Mouse (Mus musculus): ENCODE measurements around the gene Cldn9. TPM values are rescaled to one million over a fixed set of nuclear protein-coding genes. Genes with fewer than 3 reads are reported as not detected.

Cldn9 gene
- polyA plus RNA-seq, 1 experiment from 2014 or later: 1.3 TPM

- Histone ChIP-seq H3K4me3 (ENCODE audit: low read depth, low read length) (no peak overlapping the region), H3K9ac (ENCODE audit: low read length) (no peak overlapping the region), H3K4me1 (replicated peaks; ENCODE audit: control insufficient read depth, insufficient read depth, low read length) (no peaks in the 10 kb centered on the region; the same call in 1 of the 2 replicates), H3K36me3 (ENCODE audit: control insufficient read depth, insufficient read depth, low read length) (peaks cover 43% of the 10 kb centered on the region), H3K4me2 (ENCODE audit: low read length) (no peak overlapping the region), H3K27me3 (replicated peaks; ENCODE audit: control insufficient read depth, insufficient read depth, low read length) (peaks cover 20% of the 10 kb centered on the region), H3K9me3 (ENCODE audit: control insufficient read depth, low read length) (no peaks in the 10 kb centered on the region), H3K27ac (ENCODE audit: low read depth) (no peak overlapping the region)
- DNase-seq (ENCODE audit: low spot score) (no peak), ATAC-seq (replicated peaks; ENCODE audit: low FRiP score, low TSS enrichment, low read depth) (no peak)
- 80% methylated on average over 14 of the region's 14 CpGs for WGBS
Observed at GRCm38 (mm10) chr17:23665511-23665910, 18.3 kb downstream of the Cldn9 start.

GRCm38 (mm10) chr17:23664556-23665021 lies 19.2 kb downstream of the Cldn9 start:
- Histone ChIP-seq H3K4me1 (replicated peaks; ENCODE audit: control insufficient read depth, insufficient read depth, low read length) (no peaks in the 10 kb centered on the region; the same call in 1 of the 2 replicates), H3K27me3 (replicated peaks; ENCODE audit: control insufficient read depth, insufficient read depth, low read length) (peaks cover 29% of the 10 kb centered on the region), H3K27ac (ENCODE audit: low read depth) (no peak overlapping the region), H3K4me3 (ENCODE audit: low read depth, low read length) (no peak overlapping the region), H3K9ac (ENCODE audit: low read length) (no peak overlapping the region), H3K36me3 (ENCODE audit: control insufficient read depth, insufficient read depth, low read length) (peaks cover 35% of the 10 kb centered on the region), H3K9me3 (ENCODE audit: control insufficient read depth, low read length) (no peaks in the 10 kb centered on the region), H3K4me2 (ENCODE audit: low read length) (no peak overlapping the region)
- 13% methylated on average over 5 of the region's 5 CpGs for WGBS
- ATAC-seq (replicated peaks; ENCODE audit: low FRiP score, low TSS enrichment, low read depth) (peak; percentile 57), DNase-seq (ENCODE audit: low spot score) (peak; percentile 66)

- Histone ChIP-seq H3K4me2 (ENCODE audit: low read length) (no peak overlapping the region), H3K27ac (ENCODE audit: low read depth) (no peak overlapping the region), H3K9me3 (ENCODE audit: control insufficient read depth, low read length) (no peaks in the 10 kb centered on the region), H3K9ac (ENCODE audit: low read length) (no peak overlapping the region), H3K36me3 (ENCODE audit: control insufficient read depth, insufficient read depth, low read length) (peaks cover 5% of the 10 kb centered on the region), H3K27me3 (replicated peaks; ENCODE audit: control insufficient read depth, insufficient read depth, low read length) (peaks cover 33% of the 10 kb centered on the region), H3K4me1 (replicated peaks; ENCODE audit: control insufficient read depth, insufficient read depth, low read length) (no peaks in the 10 kb centered on the region; the same call in 1 of the 2 replicates), H3K4me3 (ENCODE audit: low read depth, low read length) (no peak overlapping the region)
- no peak for DNase-seq (ENCODE audit: low spot score)
- no peak for ATAC-seq (replicated peaks; ENCODE audit: low FRiP score, low TSS enrichment, low read depth)
- WGBS: 3% methylated on average over 9 of the region's 9 CpGs
Observed at GRCm38 (mm10) chr17:23661526-23661925, 22.3 kb downstream of the Cldn9 start.

- no peak overlapping the region for H3K27ac ChIP-seq (ENCODE audit: low read depth)
- peaks cover 33% of the 10 kb centered on the region for H3K27me3 ChIP-seq (replicated peaks; ENCODE audit: control insufficient read depth, insufficient read depth, low read length)
- H3K9me3 ChIP-seq (ENCODE audit: control insufficient read depth, low read length): no peaks in the 10 kb centered on the region
- ATAC-seq (replicated peaks; ENCODE audit: low FRiP score, low TSS enrichment, low read depth) (peak; percentile 12; the same call in 1 of the 2 replicates), DNase-seq (ENCODE audit: low spot score) (no peak)
- no peaks in the 10 kb centered on the region; the same call in 1 of the 2 replicates for H3K4me1 ChIP-seq (replicated peaks; ENCODE audit: control insufficient read depth, insufficient read depth, low read length)
- peak overlapping the region; percentile 27; the same call in 1 of the 2 replicates for H3K4me3 ChIP-seq (ENCODE audit: low read depth, low read length)
- H3K36me3 ChIP-seq (ENCODE audit: control insufficient read depth, insufficient read depth, low read length): no peaks in the 10 kb centered on the region
- no peak overlapping the region for H3K9ac ChIP-seq (ENCODE audit: low read length)
- 1% methylated on average over 14 of the region's 14 CpGs for WGBS
- peak overlapping the region; percentile 41 for H3K4me2 ChIP-seq (ENCODE audit: low read length)
Observed at GRCm38 (mm10) chr17:23660876-23661200, 23.0 kb downstream of the Cldn9 start.

GRCm38 (mm10) chr17:23660117-23660875 lies 23.5 kb downstream of the Cldn9 start, which contains the start of gene Bicdl2:
Gene Bicdl2, plus strand, starts transcription at chr17:23660506.
- DNase-seq (ENCODE audit: low spot score): peak; percentile 91

GRCm38 (mm10) chr17:23658450-23658849 lies 25.4 kb downstream of the Cldn9 start:
- no peak for ATAC-seq (replicated peaks; ENCODE audit: low FRiP score, low TSS enrichment, low read depth)
- WGBS: 88% methylated on average over 3 of the region's 3 CpGs

More at GRCm38 (mm10) chr17:23660117-23660875, 23.5 kb downstream of the Cldn9 start, which contains the start of gene Bicdl2:
- 3% methylated on average over 27 of the region's 27 CpGs for WGBS
- no peak within 1 kb of the TSS for H3K9ac ChIP-seq (ENCODE audit: low read length)
- peak within 1 kb of the TSS; percentile 41 for H3K4me2 ChIP-seq (ENCODE audit: low read length)
- H3K36me3 ChIP-seq (ENCODE audit: control insufficient read depth, insufficient read depth, low read length): no peaks in the 10 kb centered on the region
- ATAC-seq (replicated peaks; ENCODE audit: low FRiP score, low TSS enrichment, low read depth): peak; percentile 59
- no peaks in the 10 kb centered on the region; the same call in 1 of the 2 replicates for H3K4me1 ChIP-seq (replicated peaks; ENCODE audit: control insufficient read depth, insufficient read depth, low read length)
- no peak within 1 kb of the TSS for H3K27ac ChIP-seq (ENCODE audit: low read depth)
- no peaks in the 10 kb centered on the region for H3K9me3 ChIP-seq (ENCODE audit: control insufficient read depth, low read length)
- peaks cover 33% of the 10 kb centered on the region for H3K27me3 ChIP-seq (replicated peaks; ENCODE audit: control insufficient read depth, insufficient read depth, low read length)
- H3K4me3 ChIP-seq (ENCODE audit: low read depth, low read length): peak within 1 kb of the TSS; percentile 27

GRCm38 (mm10) chr17:23654410-23654809 lies 29.4 kb downstream of the Cldn9 start:
- Histone ChIP-seq H3K27me3 (replicated peaks; ENCODE audit: control insufficient read depth, insufficient read depth, low read length) (peaks cover 2% of the 10 kb centered on the region; the same call in 1 of the 2 replicates), H3K9ac (ENCODE audit: low read length) (no peak overlapping the region), H3K4me3 (ENCODE audit: low read depth, low read length) (no peak overlapping the region), H3K4me2 (ENCODE audit: low read length) (no peak overlapping the region), H3K27ac (ENCODE audit: low read depth) (no peak overlapping the region), H3K4me1 (replicated peaks; ENCODE audit: control insufficient read depth, insufficient read depth, low read length) (no peaks in the 10 kb centered on the region), H3K36me3 (ENCODE audit: control insufficient read depth, insufficient read depth, low read length) (no peaks in the 10 kb centered on the region), H3K9me3 (ENCODE audit: control insufficient read depth, low read length) (no peaks in the 10 kb centered on the region)
- DNase-seq (ENCODE audit: low spot score) (no peak), ATAC-seq (replicated peaks; ENCODE audit: low FRiP score, low TSS enrichment, low read depth) (no peak)
- 72% methylated on average over 2 of the region's 2 CpGs for WGBS

More at GRCm38 (mm10) chr17:23658450-23658849, 25.4 kb downstream of the Cldn9 start:
- no peak overlapping the region for H3K9ac ChIP-seq (ENCODE audit: low read length)
- no peaks in the 10 kb centered on the region for H3K36me3 ChIP-seq (ENCODE audit: control insufficient read depth, insufficient read depth, low read length)
- no peak for DNase-seq (ENCODE audit: low spot score)
- H3K4me3 ChIP-seq (ENCODE audit: low read depth, low read length): no peak overlapping the region
- H3K4me2 ChIP-seq (ENCODE audit: low read length): no peak overlapping the region
- H3K27ac ChIP-seq (ENCODE audit: low read depth): no peak overlapping the region
- H3K9me3 ChIP-seq (ENCODE audit: control insufficient read depth, low read length): no peaks in the 10 kb centered on the region
- peaks cover 33% of the 10 kb centered on the region for H3K27me3 ChIP-seq (replicated peaks; ENCODE audit: control insufficient read depth, insufficient read depth, low read length)
- H3K4me1 ChIP-seq (replicated peaks; ENCODE audit: control insufficient read depth, insufficient read depth, low read length): no peaks in the 10 kb centered on the region

GRCm38 (mm10) chr17:23654001-23654400 lies 29.8 kb downstream of the Cldn9 start:
- no peaks in the 10 kb centered on the region for H3K4me1 ChIP-seq (replicated peaks; ENCODE audit: control insufficient read depth, insufficient read depth, low read length)
- H3K27me3 ChIP-seq (replicated peaks; ENCODE audit: control insufficient read depth, insufficient read depth, low read length): no peaks in the 10 kb centered on the region
- H3K9me3 ChIP-seq (ENCODE audit: control insufficient read depth, low read length): no peaks in the 10 kb centered on the region
- no peak overlapping the region for H3K9ac ChIP-seq (ENCODE audit: low read length)
- H3K4me3 ChIP-seq (ENCODE audit: low read depth, low read length): no peak overlapping the region
- H3K36me3 ChIP-seq (ENCODE audit: control insufficient read depth, insufficient read depth, low read length): no peaks in the 10 kb centered on the region
- H3K27ac ChIP-seq (ENCODE audit: low read depth): no peak overlapping the region
- DNase-seq (ENCODE audit: low spot score) (no peak), ATAC-seq (replicated peaks; ENCODE audit: low FRiP score, low TSS enrichment, low read depth) (no peak)
- no peak overlapping the region for H3K4me2 ChIP-seq (ENCODE audit: low read length)
- 53% methylated on average over 6 of the region's 6 CpGs for WGBS

Data from intestine, embryonic 14.5 days (tissue).